Mouse (Mus musculus) midbrain, embryonic 13.5 days (tissue): ENCODE results near the gene Abcg5. TPM values are rescaled to one million over a fixed set of nuclear protein-coding genes. Genes with fewer than 3 reads are reported as not detected.
A peak's percentile ranks its signal among the peaks of the same experiment; 100 is the strongest.

Experiments
- ATAC-seq: fragments of 200-750 bp; cut with Nextera tagmentation; 2 replicates; pipeline ENCODE4 v1.8.0; 2017; ENCODE audit warnings: mild to moderate bottlenecking, moderate TSS enrichment, moderate library complexity
- H3K27ac ChIP-seq: fragments of 300-500 bp; sonication (generic); 2 replicates; pipeline ENCODE4 v1.5.1; 2015; ENCODE audit warnings: inconsistent platforms, mild to moderate bottlenecking, moderate library complexity
- H3K27me3 ChIP-seq: fragments of 300-500 bp; sonication (generic); 2 replicates; pipeline ENCODE4 v1.6.1; 2015; ENCODE audit warnings: mild to moderate bottlenecking, inconsistent platforms
- H3K36me3 ChIP-seq: fragments of 300-500 bp; sonication (generic); 2 replicates; pipeline ENCODE4 v1.6.1; 2015; ENCODE audit warnings: mild to moderate bottlenecking, inconsistent platforms
- H3K4me1 ChIP-seq: fragments of 300-500 bp; sonication (generic); replicated peaks from 2 replicates; pipeline ENCODE4 v1.6.1; 2015; ENCODE audit warnings: inconsistent platforms
- H3K4me2 ChIP-seq: fragments of 300-500 bp; sonication (generic); replicated peaks from 2 replicates; pipeline ENCODE4 v1.6.1; 2015; ENCODE audit warnings: moderate library complexity, mild to moderate bottlenecking, inconsistent platforms
- H3K4me3 ChIP-seq: fragments of 300-500 bp; sonication (generic); replicated peaks from 2 replicates; pipeline ENCODE4 v1.5.1; 2015; ENCODE audit warnings: mild to moderate bottlenecking, inconsistent platforms
- H3K9ac ChIP-seq: fragments of 300-500 bp; sonication (generic); replicated peaks from 2 replicates; pipeline ENCODE4 v1.6.1; 2015; ENCODE audit warnings: mild to moderate bottlenecking, inconsistent platforms
- H3K9me3 ChIP-seq: fragments of 300-500 bp; sonication (generic); 2 replicates; pipeline ENCODE4 v1.6.1; 2016; ENCODE audit warnings: mild to moderate bottlenecking, inconsistent platforms
- WGBS: fragments of 180-500 bp; shearing (Covaris S2); methylation state at CpG from one replicate; pipeline ENCODE4 v1.1.7; 2015; 5-methylcytosine and 5-hydroxymethylcytosine counted together
- polyA plus RNA-seq: library from polyadenylated mRNA; unstranded; fragments of >200 nt; fragmentation: Nextera tagmentation; extraction: Ambion mirVana; gene quantifications from 2 replicates; pipeline ENCODE4 v1.2.1, GENCODE M21; 2015

The Abcg5 gene
- polyA plus RNA-seq, 1 experiment from 2014 or later: 3.0 TPM

DNA sequence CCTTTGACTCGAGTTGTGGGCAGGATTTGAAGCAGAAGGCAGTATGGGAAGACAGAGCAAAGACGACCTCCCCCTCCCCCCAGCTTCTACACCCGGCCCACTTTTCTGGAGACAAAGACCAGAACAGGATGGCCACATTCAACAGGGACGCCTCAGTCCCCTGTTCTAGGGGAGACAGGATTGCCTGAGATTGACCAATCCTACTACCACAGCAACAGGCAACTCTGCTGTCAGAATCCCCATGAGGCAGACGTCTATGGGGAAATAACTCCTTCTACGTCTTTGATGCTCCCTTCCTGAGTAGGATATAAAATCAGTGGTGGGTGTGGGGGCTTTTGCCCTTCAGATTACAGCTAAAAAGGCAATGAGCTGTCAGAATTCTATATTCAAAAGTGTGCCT is 1.5 kb upstream of the Abcg5 start:
- Histone ChIP-seq H3K4me1 (0 out of 2 replicates have a peak, but pooled peaks cover 3% of the 10 kb centered on the region), H3K27ac (no peak overlapping the region), H3K9ac (no peak overlapping the region), H3K4me2 (no peak overlapping the region), H3K27me3 (no peaks in the 10 kb centered on the region), H3K9me3 (no peaks in the 10 kb centered on the region), H3K36me3 (no peaks in the 10 kb centered on the region), H3K4me3 (no peak overlapping the region)
- no peak for ATAC-seq
- WGBS: 50% methylated on average over 6 of the region's 6 CpGs

DNA sequence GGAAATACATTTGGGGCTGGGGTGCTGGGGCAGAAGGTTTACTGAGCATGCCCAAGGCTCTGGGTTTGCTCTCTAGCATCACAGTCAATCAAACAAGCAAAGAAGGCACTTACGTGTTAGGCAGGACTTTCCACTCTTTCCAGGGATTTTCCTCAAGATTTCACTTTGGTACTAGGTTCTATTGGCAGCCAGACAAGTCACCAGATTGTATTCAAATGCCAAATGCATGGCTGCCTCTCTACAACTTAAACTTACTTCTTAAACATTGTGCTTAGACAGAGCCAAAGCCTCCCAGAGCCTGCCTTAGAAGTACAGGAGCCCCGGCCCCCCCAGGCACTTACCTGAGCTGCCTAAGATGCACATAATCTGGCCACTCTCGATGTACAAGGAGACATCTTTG is 1.1 kb downstream of the Abcg5 start:
- Histone ChIP-seq H3K27ac (no peak overlapping the region), H3K9ac (no peak overlapping the region), H3K27me3 (peaks cover 3% of the 10 kb centered on the region; the same call in 1 of the 2 replicates), H3K4me3 (no peak overlapping the region), H3K9me3 (no peaks in the 10 kb centered on the region), H3K4me2 (no peak overlapping the region), H3K4me1 (0 out of 2 replicates have a peak, but pooled peaks cover 3% of the 10 kb centered on the region), H3K36me3 (no peaks in the 10 kb centered on the region)
- ATAC-seq: no peak
- WGBS: 87% methylated on average over 3 of the region's 3 CpGs

DNA sequence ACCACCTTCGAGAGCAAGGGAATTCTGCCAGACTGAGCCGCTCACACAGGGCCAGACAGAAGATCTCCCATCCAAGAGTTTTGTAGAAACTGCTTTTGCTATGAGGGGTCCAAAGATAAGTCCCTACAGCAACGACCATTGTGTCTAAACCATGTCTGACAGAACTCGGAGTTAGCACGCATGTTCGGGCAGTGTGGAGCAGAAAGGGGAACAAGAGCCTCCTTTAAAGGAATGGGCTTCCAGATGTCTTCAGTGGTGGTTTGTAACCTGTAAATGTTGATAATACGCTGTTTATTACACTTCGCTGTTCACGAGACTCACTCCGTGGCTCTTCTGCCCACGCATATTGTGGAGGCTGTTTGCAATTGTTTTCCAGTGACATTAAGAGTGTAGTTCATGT is 5.2 kb downstream of the Abcg5 start:
- Histone ChIP-seq H3K36me3 (no peaks in the 10 kb centered on the region), H3K9me3 (no peaks in the 10 kb centered on the region), H3K4me2 (no peak overlapping the region), H3K4me1 (peaks cover 21% of the 10 kb centered on the region), H3K27me3 (peaks cover 31% of the 10 kb centered on the region), H3K27ac (no peak overlapping the region), H3K4me3 (no peak overlapping the region), H3K9ac (no peak overlapping the region)
- ATAC-seq: no peak
- WGBS: 94% methylated on average over 11 of the region's 11 CpGs

DNA sequence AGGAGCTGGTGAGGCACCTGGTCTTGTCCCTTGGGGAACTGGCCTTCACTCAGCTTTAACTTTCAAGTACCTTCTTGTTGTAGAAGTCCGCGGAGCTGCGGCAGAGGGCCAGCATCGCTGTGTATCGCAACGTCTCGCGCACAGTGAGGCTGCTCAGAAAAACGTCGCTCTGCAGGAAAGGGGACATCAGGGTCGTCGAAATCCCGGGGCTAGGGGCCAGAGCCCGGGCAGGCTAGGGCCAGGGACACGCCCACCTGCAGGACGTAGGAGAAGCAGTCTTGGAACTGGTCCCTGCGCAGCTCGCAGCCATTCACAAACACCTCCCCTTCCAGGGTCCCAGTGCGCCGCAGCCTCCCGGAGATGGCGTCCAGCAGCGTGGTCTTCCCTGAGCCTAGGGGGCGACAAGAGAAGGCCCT is 6.9 kb downstream of the Abcg5 start, which contains the start of gene Abcg8:
Abcg8 (plus strand) TSS at position 352 of the 416 bp plus-strand sequence.
- Histone ChIP-seq H3K27ac (0 out of 2 replicates have a peak within 1 kb of the TSS, but pooled peaks have one; percentile 1), H3K4me1 (peaks cover 21% of the 10 kb centered on the region), H3K9ac (peak within 1 kb of the TSS; percentile 54), H3K36me3 (no peaks in the 10 kb centered on the region), H3K9me3 (no peaks in the 10 kb centered on the region), H3K4me2 (peak within 1 kb of the TSS; percentile 63), H3K4me3 (peak within 1 kb of the TSS; percentile 36), H3K27me3 (peaks cover 31% of the 10 kb centered on the region)
- under 1% methylated on average over 24 of the region's 24 CpGs for WGBS
- ATAC-seq: peak; percentile 55; the same call in 1 of the 2 replicates

DNA sequence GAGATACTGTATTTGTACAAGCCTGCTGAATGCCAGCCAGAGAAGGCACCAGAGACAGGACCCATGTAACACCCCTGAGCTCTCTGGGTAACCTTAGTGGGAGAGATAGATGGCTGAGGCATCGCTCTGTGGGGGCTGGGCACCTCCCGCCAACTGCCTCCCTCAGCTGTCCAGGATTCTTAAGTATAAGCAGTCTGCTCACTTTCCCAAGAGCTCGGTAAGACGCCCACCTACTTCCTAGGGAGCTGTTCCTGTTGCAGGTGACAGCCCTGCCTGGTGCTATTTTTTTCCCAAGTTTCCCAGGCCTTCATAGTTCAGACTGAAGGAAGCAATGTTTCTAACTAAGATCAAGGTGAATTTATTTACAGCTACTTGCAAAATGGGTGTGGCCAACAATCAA is 7.6 kb downstream of the Abcg5 start:
- H3K27me3 ChIP-seq: peaks cover 31% of the 10 kb centered on the region
- no peak overlapping the region for H3K9ac ChIP-seq
- no peaks in the 10 kb centered on the region for H3K9me3 ChIP-seq
- H3K4me3 ChIP-seq: no peak overlapping the region
- H3K36me3 ChIP-seq: no peaks in the 10 kb centered on the region
- H3K27ac ChIP-seq: no peak overlapping the region
- no peak overlapping the region for H3K4me2 ChIP-seq
- peaks cover 21% of the 10 kb centered on the region for H3K4me1 ChIP-seq
- no peak for ATAC-seq
- WGBS: 43% methylated on average over 4 of the region's 4 CpGs

DNA sequence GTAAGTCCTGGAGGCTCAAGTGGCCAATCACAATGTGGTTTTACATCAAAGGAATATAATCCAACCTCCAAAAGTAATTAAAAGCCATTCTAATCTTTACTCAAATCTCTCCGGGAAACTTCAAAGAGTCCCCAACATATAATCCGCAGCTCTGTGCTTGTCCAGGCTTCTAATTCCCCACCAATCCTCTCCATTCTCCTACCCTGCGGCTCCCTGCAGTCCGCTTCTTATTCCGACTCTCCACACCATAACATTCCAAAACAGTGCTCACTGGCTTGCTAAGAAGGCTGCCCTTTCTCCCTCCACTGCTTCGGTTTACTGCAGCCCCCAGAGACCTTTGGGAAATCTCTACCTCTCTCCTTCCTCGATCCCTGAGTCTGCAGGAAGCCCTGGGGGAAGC is 8.8 kb downstream of the Abcg5 start:
- Histone ChIP-seq H3K4me2 (no peak overlapping the region), H3K27ac (no peak overlapping the region), H3K9ac (no peak overlapping the region), H3K27me3 (peaks cover 31% of the 10 kb centered on the region), H3K4me1 (peaks cover 21% of the 10 kb centered on the region), H3K9me3 (no peaks in the 10 kb centered on the region), H3K4me3 (no peak overlapping the region), H3K36me3 (no peaks in the 10 kb centered on the region)
- 3% methylated on average over 7 of the region's 7 CpGs for WGBS
- no peak; the same call in 1 of the 2 replicates for ATAC-seq

DNA sequence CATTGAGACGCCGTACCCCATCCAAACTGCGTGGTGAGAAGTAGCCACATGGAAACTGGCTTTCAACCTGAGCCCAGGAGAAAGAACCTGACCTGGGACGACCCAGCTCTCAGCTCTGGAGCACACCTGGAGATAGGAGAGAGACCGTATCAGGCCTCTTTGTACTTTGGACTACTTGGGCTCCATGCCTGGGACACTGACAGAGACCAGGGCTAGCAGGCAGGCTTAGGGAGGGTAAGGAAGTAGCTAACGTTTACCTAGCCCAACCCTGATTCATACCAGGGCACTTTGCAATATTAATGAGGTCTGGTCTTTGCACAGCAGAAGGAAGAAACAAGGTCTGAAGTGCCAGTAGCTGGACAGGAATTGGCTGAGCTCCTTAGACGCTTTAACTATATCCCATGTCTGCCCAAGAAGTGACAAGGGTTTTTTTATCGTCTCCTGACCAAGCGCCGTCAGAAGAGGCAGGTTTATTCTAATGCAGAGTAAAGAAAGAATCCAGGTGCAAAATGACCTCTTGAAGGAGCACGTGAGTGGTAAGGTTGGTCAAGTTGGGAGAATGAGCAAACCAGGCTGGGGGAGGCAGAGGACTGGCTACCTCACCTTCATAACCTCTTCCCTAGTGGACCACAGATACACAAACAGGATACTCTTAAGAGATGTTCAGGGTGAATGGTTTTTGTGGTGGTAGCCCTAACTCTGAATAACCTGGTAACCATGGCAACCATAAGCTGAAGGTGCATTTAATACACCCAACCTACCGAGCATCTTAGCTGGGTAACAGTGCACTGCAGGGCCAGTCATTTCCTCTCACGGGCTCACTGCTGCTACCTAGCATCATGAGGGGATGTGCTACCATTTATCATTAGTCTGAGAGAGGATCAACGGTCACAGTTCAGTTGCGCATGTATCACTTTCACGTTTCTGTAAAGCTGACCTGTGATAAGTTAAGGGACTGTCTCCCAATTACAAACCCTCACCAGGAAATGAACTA is 10.1 kb downstream of the Abcg5 start:
- Histone ChIP-seq H3K27ac (no peak overlapping the region), H3K4me1 (peaks cover 21% of the 10 kb centered on the region), H3K9me3 (no peaks in the 10 kb centered on the region), H3K4me2 (no peak overlapping the region), H3K27me3 (peaks cover 31% of the 10 kb centered on the region), H3K4me3 (no peak overlapping the region), H3K9ac (no peak overlapping the region), H3K36me3 (no peaks in the 10 kb centered on the region)
- no peak for ATAC-seq
- WGBS: 72% methylated on average over 16 of the region's 16 CpGs

DNA sequence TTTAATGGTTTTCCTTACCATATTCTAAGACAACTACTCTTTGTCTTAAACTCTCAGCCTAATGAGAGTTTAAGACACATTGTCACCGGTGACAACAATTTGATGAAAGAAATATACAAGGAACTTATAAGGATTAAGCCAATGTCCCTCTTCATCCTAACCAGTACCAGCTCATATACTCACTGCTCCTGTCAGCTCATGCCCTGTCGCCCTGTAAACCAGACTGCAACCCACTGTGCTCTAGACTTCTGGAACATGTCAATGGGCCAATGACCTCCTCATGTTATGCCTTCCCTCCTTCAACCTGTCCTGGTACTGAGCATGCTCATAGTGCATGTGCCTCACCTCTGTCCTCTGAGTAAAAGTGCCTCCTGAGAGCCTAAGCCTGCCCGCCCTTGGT is 15.0 kb downstream of the Abcg5 start:
- 95% methylated on average over 3 of the region's 3 CpGs for WGBS
- ATAC-seq: no peak
- H3K27ac ChIP-seq: no peak overlapping the region
- no peaks in the 10 kb centered on the region; the same call in 1 of the 2 replicates for H3K4me1 ChIP-seq
- no peaks in the 10 kb centered on the region for H3K36me3 ChIP-seq
- no peaks in the 10 kb centered on the region for H3K9me3 ChIP-seq
- H3K27me3 ChIP-seq: no peaks in the 10 kb centered on the region
- no peak overlapping the region for H3K9ac ChIP-seq
- H3K4me2 ChIP-seq: no peak overlapping the region
- no peak overlapping the region for H3K4me3 ChIP-seq

DNA sequence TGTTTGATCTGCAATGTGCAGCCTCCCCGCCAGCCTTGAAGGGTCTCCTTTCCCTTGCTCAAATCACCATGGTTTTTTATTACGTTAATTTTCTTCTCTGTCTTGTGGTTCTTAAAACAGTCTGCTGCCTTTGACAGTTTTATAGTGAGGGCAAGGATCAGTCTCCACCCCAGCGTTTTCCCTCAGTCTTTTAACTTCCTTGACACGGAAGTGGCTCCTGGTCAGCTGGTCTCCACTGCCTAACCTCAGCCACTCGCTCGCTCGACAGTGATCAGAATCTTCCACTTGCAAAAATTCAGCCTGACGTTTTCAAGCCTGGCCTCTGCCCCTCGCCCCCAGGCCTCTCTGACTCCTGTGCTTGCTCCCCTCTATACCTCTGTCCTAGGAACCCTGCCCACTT is 17.1 kb downstream of the Abcg5 start:
- Histone ChIP-seq H3K4me2 (no peak overlapping the region), H3K9me3 (no peaks in the 10 kb centered on the region), H3K36me3 (no peaks in the 10 kb centered on the region), H3K27ac (no peak overlapping the region), H3K27me3 (no peaks in the 10 kb centered on the region), H3K9ac (no peak overlapping the region), H3K4me1 (no peaks in the 10 kb centered on the region; the same call in 1 of the 2 replicates), H3K4me3 (no peak overlapping the region)
- ATAC-seq: no peak
- 58% methylated on average over 9 of the region's 9 CpGs for WGBS

DNA sequence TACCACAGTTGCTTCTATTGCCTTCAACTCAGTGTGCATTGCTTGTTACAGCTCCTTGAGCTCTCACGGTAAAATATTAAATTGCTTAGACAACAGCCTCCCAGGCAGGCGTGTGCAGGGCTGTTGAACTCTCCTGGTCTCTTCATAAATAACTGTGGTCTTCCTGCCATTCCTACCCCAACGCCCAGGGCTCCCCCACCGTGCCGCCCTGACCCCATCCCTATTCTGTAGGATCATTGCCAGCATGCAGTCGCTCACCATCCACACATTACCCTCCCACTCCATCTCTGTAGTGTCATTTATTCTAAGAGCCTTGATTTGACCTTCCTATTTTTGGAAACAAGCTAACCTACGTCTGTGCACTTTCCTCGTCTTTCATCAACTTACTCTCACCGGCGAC is 17.8 kb downstream of the Abcg5 start:
- 63% methylated on average over 10 of the region's 10 CpGs for WGBS
- Histone ChIP-seq H3K4me2 (no peak overlapping the region), H3K36me3 (no peaks in the 10 kb centered on the region), H3K9me3 (no peaks in the 10 kb centered on the region), H3K27me3 (no peaks in the 10 kb centered on the region), H3K4me3 (no peak overlapping the region), H3K4me1 (no peaks in the 10 kb centered on the region; the same call in 1 of the 2 replicates), H3K9ac (no peak overlapping the region), H3K27ac (no peak overlapping the region)
- no peak for ATAC-seq

DNA sequence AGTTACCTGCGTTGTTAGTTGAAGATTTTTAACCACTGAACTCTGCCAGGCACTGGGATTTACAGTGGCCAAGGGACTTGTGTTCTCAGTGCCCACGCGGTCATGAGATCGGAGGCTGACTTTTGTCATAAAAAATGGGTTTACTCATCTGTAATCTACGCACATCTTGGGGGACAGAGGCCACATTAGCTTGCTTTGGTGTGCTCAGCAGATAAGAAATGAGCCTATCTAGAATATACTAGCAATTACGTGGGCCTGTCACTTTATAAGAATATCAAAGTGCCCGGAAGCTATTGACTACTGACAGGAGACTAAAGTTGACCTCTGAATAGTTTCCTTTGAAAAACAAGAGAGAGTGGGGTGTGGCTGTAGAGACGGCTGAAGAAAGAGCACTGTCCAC is 23.9 kb downstream of the Abcg5 start:
- no peaks in the 10 kb centered on the region for H3K27me3 ChIP-seq
- no peaks in the 10 kb centered on the region for H3K9me3 ChIP-seq
- H3K4me2 ChIP-seq: no peak overlapping the region
- no peak overlapping the region for H3K27ac ChIP-seq
- H3K4me1 ChIP-seq: peaks cover 22% of the 10 kb centered on the region
- ATAC-seq: no peak
- no peak overlapping the region for H3K4me3 ChIP-seq
- no peak overlapping the region for H3K9ac ChIP-seq
- no peaks in the 10 kb centered on the region for H3K36me3 ChIP-seq
- WGBS: 78% methylated on average over 8 of the region's 8 CpGs

DNA sequence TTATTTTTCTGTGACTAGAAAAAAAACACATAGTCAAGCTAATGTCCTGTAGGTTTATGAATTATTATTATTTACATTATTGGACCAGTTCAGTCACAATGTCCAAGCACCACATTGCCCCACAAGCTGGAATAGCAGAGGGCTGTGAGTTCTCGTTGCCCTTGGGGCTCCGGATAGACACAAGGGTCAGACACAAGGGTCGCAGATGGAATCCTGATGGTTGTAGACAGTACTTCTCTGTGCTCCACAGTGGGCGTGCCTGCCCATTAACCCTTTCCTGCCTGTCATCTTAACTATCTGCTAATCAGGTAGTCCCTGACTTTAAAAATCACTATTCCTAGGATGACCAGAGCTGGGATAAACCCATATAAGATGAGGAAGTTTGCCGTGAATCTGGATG is 24.6 kb downstream of the Abcg5 start:
- WGBS: 48% methylated on average over 5 of the region's 5 CpGs
- Histone ChIP-seq H3K9me3 (no peaks in the 10 kb centered on the region), H3K4me1 (peaks cover 22% of the 10 kb centered on the region), H3K9ac (no peak overlapping the region), H3K27me3 (no peaks in the 10 kb centered on the region), H3K4me2 (no peak overlapping the region), H3K36me3 (peaks cover 4% of the 10 kb centered on the region; the same call in 1 of the 2 replicates), H3K27ac (no peak overlapping the region), H3K4me3 (no peak overlapping the region)
- no peak for ATAC-seq
